Mouse (Mus musculus): ENCODE measurements at regions not wholly inside any gene's neighbourhood (a gene's known extent, or its start where the extent isn't known, plus 50 kb on each side); places are given as distances from the start of the nearest gene placed in this dataset.

- DNase-seq (ENCODE audit: low spot score), result no peak
Measured at GRCm38 (mm10) chr15:62786315-62786714, 1058.7 kb downstream of the Gsdmc2 start.

- DNase-seq (ENCODE audit: low spot score), result no peak
Measured at GRCm38 (mm10) chr15:62784456-62785139, 1060.4 kb downstream of the Gsdmc2 start.

- no peak for DNase-seq (ENCODE audit: low spot score)
Measured at GRCm38 (mm10) chr15:62778899-62779298, 1066.1 kb downstream of the Gsdmc2 start.

GRCm38 (mm10) chr15:62752686-62753085 lies 1092.3 kb downstream of the Gsdmc2 start:
- no peak for DNase-seq (ENCODE audit: low spot score)

GRCm38 (mm10) chr15:62743879-62744278 lies 1101.1 kb downstream of the Gsdmc2 start:
- DNase-seq (ENCODE audit: low spot score), result no peak

- no peak for DNase-seq (ENCODE audit: low spot score)
Measured at GRCm38 (mm10) chr15:62740746-62741145, 1104.2 kb downstream of the Gsdmc2 start.

- DNase-seq (ENCODE audit: low spot score), result no peak
Measured at GRCm38 (mm10) chr15:62735334-62735733, 1109.6 kb downstream of the Gsdmc2 start.

- DNase-seq (ENCODE audit: low spot score), result no peak
Measured at GRCm38 (mm10) chr15:62734900-62735299, 1110.1 kb downstream of the Gsdmc2 start.

GRCm38 (mm10) chr15:62730524-62730923 lies 1114.5 kb downstream of the Gsdmc2 start:
- no peak for DNase-seq (ENCODE audit: low spot score)

GRCm38 (mm10) chr15:62714265-62714664 lies 1130.7 kb downstream of the Gsdmc2 start:
- DNase-seq (ENCODE audit: low spot score), result no peak

- no peak for DNase-seq (ENCODE audit: low spot score)
Measured at GRCm38 (mm10) chr15:62712543-62713131, 1132.3 kb downstream of the Gsdmc2 start.

- DNase-seq (ENCODE audit: low spot score), result no peak
Measured at GRCm38 (mm10) chr15:62712060-62712542, 1132.9 kb downstream of the Gsdmc2 start.

GRCm38 (mm10) chr15:62709546-62709945 lies 1135.4 kb downstream of the Gsdmc2 start:
- no peak for DNase-seq (ENCODE audit: low spot score)

GRCm38 (mm10) chr15:62698559-62698958 lies 1146.4 kb downstream of the Gsdmc2 start:
- peak; percentile 36 for DNase-seq (ENCODE audit: low spot score)

GRCm38 (mm10) chr15:62694734-62695133 lies 1150.2 kb downstream of the Gsdmc2 start:
- no peak for DNase-seq (ENCODE audit: low spot score)

- DNase-seq (ENCODE audit: low spot score), result no peak
Measured at GRCm38 (mm10) chr15:62693671-62694070, 1151.3 kb downstream of the Gsdmc2 start.

GRCm38 (mm10) chr15:62673410-62673809 lies 1171.6 kb downstream of the Gsdmc2 start:
- no peak for DNase-seq (ENCODE audit: low spot score)

GRCm38 (mm10) chr15:62670026-62670425 lies 1175.0 kb downstream of the Gsdmc2 start:
- peak; percentile 56 for DNase-seq (ENCODE audit: low spot score)

GRCm38 (mm10) chr15:62659096-62659495 lies 1185.9 kb downstream of the Gsdmc2 start:
- no peak for DNase-seq (ENCODE audit: low spot score)

GRCm38 (mm10) chr15:62658695-62659094 lies 1186.3 kb downstream of the Gsdmc2 start:
- DNase-seq (ENCODE audit: low spot score), result no peak

GRCm38 (mm10) chr15:62646476-62647168 lies 1198.4 kb downstream of the Gsdmc2 start:
- DNase-seq (ENCODE audit: low spot score), result no peak

- no peak for DNase-seq (ENCODE audit: low spot score)
Measured at GRCm38 (mm10) chr15:62644744-62645143, 1200.2 kb downstream of the Gsdmc2 start.

- no peak for DNase-seq (ENCODE audit: low spot score)
Measured at GRCm38 (mm10) chr15:62644296-62644695, 1200.7 kb downstream of the Gsdmc2 start.

All from gastrocnemius, adult 18-20 months (tissue).